Mouse (Mus musculus): ENCODE data around the gene Crhr1. TPM values are rescaled to one million over a fixed set of nuclear protein-coding genes. Genes with fewer than 3 reads are reported as not detected.

Crhr1 gene
- 63.0 and 63.4 TPM in 2 replicates for polyA plus RNA-seq (2012; rRNA removed)

GRCm38 (mm10) chr11:104132580-104133441 lies at the start of gene Crhr1:
TSS of gene Crhr1 (plus strand) at chr11:104132855.
- DNase-seq = peak; percentile 92 to 93
- TF ChIP-seq CTCF (IDR thresholded peaks at IDR 0.05; ENCODE audit: borderline replicate concordance, insufficient read depth, low read depth, low read length) = no peak
- peak; percentile 70 for TF ChIP-seq POLR2A (IDR thresholded peaks at IDR 0.05; ENCODE audit: borderline replicate concordance, insufficient read depth, low read length)
- Histone ChIP-seq H3K4me3 (replicated peaks; ENCODE audit: insufficient read depth, low read depth, low read length) (peak within 1 kb of the TSS; percentile 97), H3K27me3 (ENCODE audit: control insufficient read depth, insufficient read depth, low read length) (no peaks in the 10 kb centered on the region), H3K27ac (ENCODE audit: insufficient read depth, low read length) (peak within 1 kb of the TSS; percentile 88), H3K4me1 (ENCODE audit: control insufficient read depth, insufficient read depth, low read length) (peaks cover 11% of the 10 kb centered on the region; the same call in 1 of the 2 replicates)
- under 1% methylated on average over 73 of the region's 80 CpGs for WGBS

- H3K4me3 ChIP-seq (replicated peaks; ENCODE audit: insufficient read depth, low read depth, low read length) = no peak overlapping the region
- H3K27ac ChIP-seq (ENCODE audit: insufficient read depth, low read length) = no peak overlapping the region
- peak; percentile 19 to 49 for DNase-seq
- TF ChIP-seq CTCF (IDR thresholded peaks at IDR 0.05; ENCODE audit: borderline replicate concordance, insufficient read depth, low read depth, low read length) = no peak
- TF ChIP-seq POLR2A (IDR thresholded peaks at IDR 0.05; ENCODE audit: borderline replicate concordance, insufficient read depth, low read length) = no peak
- H3K27me3 ChIP-seq (ENCODE audit: control insufficient read depth, insufficient read depth, low read length) = no peaks in the 10 kb centered on the region
- 19% methylated on average over 7 of the region's 7 CpGs for WGBS
- peaks cover 6% of the 10 kb centered on the region for H3K4me1 ChIP-seq (ENCODE audit: control insufficient read depth, insufficient read depth, low read length)
Measured at GRCm38 (mm10) chr11:104083248-104083647, 49.4 kb upstream of the Crhr1 start.

- no peak overlapping the region for H3K4me3 ChIP-seq (replicated peaks; ENCODE audit: insufficient read depth, low read depth, low read length)
- no peak for TF ChIP-seq CTCF (IDR thresholded peaks at IDR 0.05; ENCODE audit: borderline replicate concordance, insufficient read depth, low read depth, low read length)
- no peak for TF ChIP-seq POLR2A (IDR thresholded peaks at IDR 0.05; ENCODE audit: borderline replicate concordance, insufficient read depth, low read length)
- H3K27ac ChIP-seq (ENCODE audit: insufficient read depth, low read length) = no peak overlapping the region
- no peak for DNase-seq
- WGBS = 86% methylated on average over 6 of the region's 6 CpGs
- no peaks in the 10 kb centered on the region for H3K27me3 ChIP-seq (ENCODE audit: control insufficient read depth, insufficient read depth, low read length)
- H3K4me1 ChIP-seq (ENCODE audit: control insufficient read depth, insufficient read depth, low read length) = peaks cover 6% of the 10 kb centered on the region
Measured at GRCm38 (mm10) chr11:104083716-104084115, 48.9 kb upstream of the Crhr1 start.

GRCm38 (mm10) chr11:104088519-104088918 lies 44.1 kb upstream of the Crhr1 start:
- Histone ChIP-seq H3K4me1 (ENCODE audit: control insufficient read depth, insufficient read depth, low read length) (no peaks in the 10 kb centered on the region), H3K27me3 (ENCODE audit: control insufficient read depth, insufficient read depth, low read length) (no peaks in the 10 kb centered on the region), H3K4me3 (replicated peaks; ENCODE audit: insufficient read depth, low read depth, low read length) (no peak overlapping the region), H3K27ac (ENCODE audit: insufficient read depth, low read length) (no peak overlapping the region)
- WGBS = 36% methylated on average over 10 of the region's 10 CpGs
- TF ChIP-seq CTCF (IDR thresholded peaks at IDR 0.05; ENCODE audit: borderline replicate concordance, insufficient read depth, low read depth, low read length) (no peak), POLR2A (IDR thresholded peaks at IDR 0.05; ENCODE audit: borderline replicate concordance, insufficient read depth, low read length) (no peak)
- DNase-seq = no peak

GRCm38 (mm10) chr11:104090769-104091168 lies 41.9 kb upstream of the Crhr1 start:
- Histone ChIP-seq H3K4me3 (replicated peaks; ENCODE audit: insufficient read depth, low read depth, low read length) (no peak overlapping the region), H3K27me3 (ENCODE audit: control insufficient read depth, insufficient read depth, low read length) (no peaks in the 10 kb centered on the region), H3K27ac (ENCODE audit: insufficient read depth, low read length) (no peak overlapping the region), H3K4me1 (ENCODE audit: control insufficient read depth, insufficient read depth, low read length) (no peaks in the 10 kb centered on the region)
- DNase-seq = no peak
- TF ChIP-seq CTCF (IDR thresholded peaks at IDR 0.05; ENCODE audit: borderline replicate concordance, insufficient read depth, low read depth, low read length) (no peak), POLR2A (IDR thresholded peaks at IDR 0.05; ENCODE audit: borderline replicate concordance, insufficient read depth, low read length) (no peak)

- no peak for DNase-seq
- no peak overlapping the region for H3K4me3 ChIP-seq (replicated peaks; ENCODE audit: insufficient read depth, low read depth, low read length)
- H3K27me3 ChIP-seq (ENCODE audit: control insufficient read depth, insufficient read depth, low read length) = no peaks in the 10 kb centered on the region
- H3K4me1 ChIP-seq (ENCODE audit: control insufficient read depth, insufficient read depth, low read length) = no peaks in the 10 kb centered on the region
- no peak overlapping the region for H3K27ac ChIP-seq (ENCODE audit: insufficient read depth, low read length)
- TF ChIP-seq POLR2A (IDR thresholded peaks at IDR 0.05; ENCODE audit: borderline replicate concordance, insufficient read depth, low read length) (no peak), CTCF (IDR thresholded peaks at IDR 0.05; ENCODE audit: borderline replicate concordance, insufficient read depth, low read depth, low read length) (no peak)
- 87% methylated on average over 3 of the region's 3 CpGs for WGBS
Measured at GRCm38 (mm10) chr11:104095151-104095550, 37.5 kb upstream of the Crhr1 start.

- Histone ChIP-seq H3K27me3 (ENCODE audit: control insufficient read depth, insufficient read depth, low read length) (no peaks in the 10 kb centered on the region), H3K4me1 (ENCODE audit: control insufficient read depth, insufficient read depth, low read length) (no peaks in the 10 kb centered on the region), H3K4me3 (replicated peaks; ENCODE audit: insufficient read depth, low read depth, low read length) (no peak overlapping the region), H3K27ac (ENCODE audit: insufficient read depth, low read length) (no peak overlapping the region)
- no peak for TF ChIP-seq CTCF (IDR thresholded peaks at IDR 0.05; ENCODE audit: borderline replicate concordance, insufficient read depth, low read depth, low read length)
- TF ChIP-seq POLR2A (IDR thresholded peaks at IDR 0.05; ENCODE audit: borderline replicate concordance, insufficient read depth, low read length) = no peak
- WGBS = 41% methylated on average over 7 of the region's 7 CpGs
- DNase-seq = no peak
Measured at GRCm38 (mm10) chr11:104096536-104096935, 36.1 kb upstream of the Crhr1 start.

- Histone ChIP-seq H3K27me3 (ENCODE audit: control insufficient read depth, insufficient read depth, low read length) (no peaks in the 10 kb centered on the region), H3K27ac (ENCODE audit: insufficient read depth, low read length) (no peak overlapping the region), H3K4me1 (ENCODE audit: control insufficient read depth, insufficient read depth, low read length) (no peaks in the 10 kb centered on the region), H3K4me3 (replicated peaks; ENCODE audit: insufficient read depth, low read depth, low read length) (no peak overlapping the region)
- no peak for DNase-seq
- TF ChIP-seq POLR2A (IDR thresholded peaks at IDR 0.05; ENCODE audit: borderline replicate concordance, insufficient read depth, low read length) (no peak), CTCF (IDR thresholded peaks at IDR 0.05; ENCODE audit: borderline replicate concordance, insufficient read depth, low read depth, low read length) (no peak)
- 21% methylated on average over 7 of the region's 7 CpGs for WGBS
Measured at GRCm38 (mm10) chr11:104099542-104099941, 33.1 kb upstream of the Crhr1 start.

Data from cerebellum, adult 2 months (tissue).